Mouse (Mus musculus) spleen, adult 2 months (tissue): ENCODE measurements around the gene Hist1h1t. TPM values are rescaled to one million over a fixed set of nuclear protein-coding genes. Genes with fewer than 3 reads are reported as not detected.

Source experiments
- DNase-seq, 2 experiments: peaks; one replicate each; pipeline versions ENCODE4 v3.0.0 to v3.0.0-alpha.2; 2012 to 2021; ENCODE audit warnings: low spot score in 2 of 2, low read depth in 1 of 2
- H3K27ac ChIP-seq: fragments of 200-500 bp; 2 replicates; pipeline ENCODE4 v1.5.1; 2012; ENCODE audit warnings: low read length, inconsistent platforms; ENCODE audit not compliant: insufficient read depth
- H3K27me3 ChIP-seq: fragments of 200-500 bp; 2 replicates; pipeline ENCODE4 v1.6.1; 2012; ENCODE audit warnings: mild to moderate bottlenecking, moderate library complexity, low read length, inconsistent platforms; ENCODE audit not compliant: control insufficient read depth, insufficient read depth
- H3K36me3 ChIP-seq: fragments of 200-500 bp; 2 replicates; pipeline ENCODE4 v1.6.1; 2012; ENCODE audit warnings: mild to moderate bottlenecking, low read length, inconsistent platforms; ENCODE audit not compliant: control insufficient read depth, insufficient read depth
- H3K4me1 ChIP-seq: fragments of 200-500 bp; 2 replicates; pipeline ENCODE4 v1.6.1; 2011; ENCODE audit warnings: inconsistent platforms; ENCODE audit not compliant: control insufficient read depth, insufficient read depth, insufficient read length
- H3K4me3 ChIP-seq: fragments of 200-500 bp; 2 replicates; pipeline ENCODE4 v1.5.1; 2011; ENCODE audit warnings: mild to moderate bottlenecking, inconsistent platforms; ENCODE audit not compliant: insufficient read depth, insufficient read length; ENCODE audit errors: extremely low read depth
- CTCF ChIP-seq: fragments of 200-500 bp; IDR thresholded peaks from 2 replicates; pipeline ENCODE4 v1.5.1; 2011; ENCODE audit warnings: mild to moderate bottlenecking, inconsistent platforms; ENCODE audit not compliant: insufficient read depth, insufficient read length, insufficient replicate concordance; ENCODE audit errors: extremely low read depth
- POLR2A ChIP-seq: fragments of 200-500 bp; IDR thresholded peaks from 2 replicates; pipeline ENCODE4 v1.6.1; 2011; ENCODE audit warnings: low read depth, low read length, inconsistent platforms
- WGBS: fragments of 180-500 bp; shearing (Covaris S2); methylation state at CpG from one replicate; pipeline ENCODE4 v1.1.7; 2018; 5-methylcytosine and 5-hydroxymethylcytosine counted together
- polyA plus RNA-seq: library from polyadenylated mRNA; depleted of rRNA; stranded (reverse); fragments of >200 nt; gene quantifications from 2 replicates; pipeline ENCODE4 v1.2.3, GENCODE M21; 2012

The Hist1h1t gene
- polyA plus RNA-seq, 1 experiment, result not detected

DNA sequence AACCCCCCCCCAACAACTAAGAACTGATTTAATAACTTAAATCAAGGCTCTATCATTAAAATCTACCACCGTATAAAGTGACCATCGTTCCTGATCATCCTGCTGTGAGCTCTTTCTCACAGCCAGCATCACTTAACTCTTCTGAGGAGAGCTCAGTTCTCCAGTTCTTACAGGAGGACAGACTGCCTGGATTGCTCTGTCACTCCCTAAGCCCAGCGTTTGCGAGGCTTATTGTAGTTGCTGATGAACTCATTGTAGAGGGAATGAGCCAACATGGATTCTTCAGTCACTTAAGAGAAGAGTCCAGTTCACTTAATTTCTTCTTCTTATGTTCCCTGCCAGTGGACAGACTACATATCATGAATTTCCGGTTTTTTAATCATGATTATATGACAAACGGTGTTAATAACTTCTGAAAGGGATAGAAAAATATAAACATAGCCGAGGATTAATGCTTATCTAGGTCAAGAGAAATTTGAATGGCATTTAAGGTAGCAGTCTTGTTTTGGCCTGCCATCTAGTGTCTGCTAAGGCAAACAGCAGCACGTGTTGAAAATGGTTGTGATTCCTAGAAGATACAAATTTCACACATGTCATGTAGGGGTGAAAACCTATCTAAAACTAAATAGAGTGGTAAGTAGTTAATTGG lies 36.7 kb downstream of the Hist1h1t start:
- DNase-seq, result peak in 1 of 2 experiments; percentile 36
- H3K27me3 ChIP-seq, result no peaks in the 10 kb centered on the region
- no peaks in the 10 kb centered on the region for H3K36me3 ChIP-seq
- peak; percentile 38; the same call in 1 of the 2 replicates for TF ChIP-seq CTCF
- TF ChIP-seq POLR2A, result no peak
- 32% methylated on average over 8 of the region's 8 CpGs for WGBS
- H3K4me1 ChIP-seq, result no peaks in the 10 kb centered on the region; the same call in 1 of the 2 replicates
- no peak overlapping the region for H3K4me3 ChIP-seq
- no peak overlapping the region for H3K27ac ChIP-seq

DNA sequence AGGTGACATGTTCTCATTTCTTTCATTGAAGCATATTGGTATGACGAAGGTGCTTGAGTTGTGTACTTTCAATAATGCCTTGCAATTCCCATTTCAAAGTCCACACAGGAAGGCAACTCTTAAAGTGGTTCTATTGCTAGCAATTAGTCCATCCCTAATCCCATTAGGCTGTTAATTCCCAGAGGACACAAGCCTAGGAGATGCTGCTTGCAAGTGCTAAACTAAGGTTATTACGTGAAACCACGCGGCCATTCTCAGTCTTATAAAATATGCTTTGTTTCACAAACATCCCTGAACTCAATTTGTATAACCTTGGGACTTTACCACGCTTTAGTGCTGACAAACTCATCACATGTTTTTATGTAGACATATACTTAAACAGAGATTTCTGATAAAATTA lies 41.5 kb downstream of the Hist1h1t start:
- H3K36me3 ChIP-seq, result no peaks in the 10 kb centered on the region; the same call in 1 of the 2 replicates
- no peak overlapping the region for H3K27ac ChIP-seq
- no peaks in the 10 kb centered on the region for H3K27me3 ChIP-seq
- TF ChIP-seq POLR2A (no peak), CTCF (no peak)
- H3K4me3 ChIP-seq, result no peak overlapping the region
- H3K4me1 ChIP-seq, result no peaks in the 10 kb centered on the region
- DNase-seq, result no peak
- WGBS, result 94% methylated on average over 5 of the region's 5 CpGs

DNA sequence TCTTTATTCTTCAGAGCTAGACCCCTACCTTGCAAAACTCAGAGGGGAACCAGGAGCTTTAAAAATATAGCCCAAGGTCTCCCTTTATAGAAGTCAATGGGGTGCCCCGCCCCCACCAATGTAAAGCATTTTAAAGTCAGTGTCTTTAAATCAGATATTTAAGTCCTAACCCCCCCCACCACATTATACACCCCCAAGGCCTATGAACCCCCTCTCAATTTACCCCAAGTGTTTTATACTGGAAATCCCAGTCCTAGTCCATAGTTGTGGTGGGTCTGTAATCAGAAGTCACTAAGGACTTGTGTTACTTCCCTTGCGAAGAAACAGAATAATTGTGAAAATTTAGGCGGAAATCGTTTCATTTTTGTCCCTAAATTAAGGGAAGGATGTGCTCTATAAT lies 42.4 kb downstream of the Hist1h1t start:
- Histone ChIP-seq H3K27ac (peak overlapping the region; percentile 98; the same call in 1 of the 2 replicates), H3K4me3 (0 out of 2 replicates have a peak overlapping the region, but pooled peaks have one; percentile 67), H3K27me3 (no peaks in the 10 kb centered on the region), H3K36me3 (no peaks in the 10 kb centered on the region; the same call in 1 of the 2 replicates), H3K4me1 (no peaks in the 10 kb centered on the region)
- DNase-seq, result no peak
- TF ChIP-seq CTCF, result no peak
- TF ChIP-seq POLR2A, result no peak
- WGBS, result 29% methylated on average over 4 of the region's 4 CpGs

DNA sequence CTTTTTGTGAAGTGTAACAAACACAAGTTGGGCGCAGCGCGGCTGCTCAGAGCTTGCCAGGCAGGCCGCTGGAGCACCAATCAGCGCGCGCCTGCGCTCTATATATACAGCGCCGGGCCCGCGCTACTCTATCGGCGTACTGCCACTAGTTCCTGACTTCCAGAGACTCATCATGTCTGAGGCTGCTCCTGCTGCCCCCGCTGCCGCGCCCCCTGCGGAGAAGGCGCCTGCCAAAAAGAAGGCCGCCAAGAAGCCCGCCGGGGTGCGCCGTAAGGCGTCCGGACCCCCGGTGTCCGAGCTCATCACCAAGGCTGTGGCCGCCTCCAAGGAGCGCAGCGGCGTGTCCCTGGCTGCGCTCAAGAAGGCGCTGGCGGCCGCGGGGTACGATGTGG lies 43.1 kb downstream of the Hist1h1t start, which contains the start of gene Hist1h1c:
TSS of gene Hist1h1c (plus strand) at position 132 of the 392 bp plus-strand sequence.
- WGBS, result under 1% methylated on average over 37 of the region's 38 CpGs
- DNase-seq, result peak; percentile 89 to 90
- Histone ChIP-seq H3K27me3 (no peaks in the 10 kb centered on the region), H3K27ac (peak within 1 kb of the TSS; percentile 98), H3K4me1 (no peaks in the 10 kb centered on the region), H3K4me3 (peak within 1 kb of the TSS; percentile 67), H3K36me3 (no peaks in the 10 kb centered on the region; the same call in 1 of the 2 replicates)
- TF ChIP-seq POLR2A (peak; percentile 99), CTCF (no peak)

- TF ChIP-seq POLR2A, result peak; percentile 89
- TF ChIP-seq CTCF, result no peak
- Histone ChIP-seq H3K4me1 (no peaks in the 10 kb centered on the region), H3K27ac (peak overlapping the region; percentile 98), H3K4me3 (peak overlapping the region; percentile 67), H3K36me3 (no peaks in the 10 kb centered on the region; the same call in 1 of the 2 replicates), H3K27me3 (no peaks in the 10 kb centered on the region)
- under 1% methylated on average over 39 of the region's 39 CpGs for WGBS
- DNase-seq, result peak; percentile 90 to 91
These were observed 43.7 kb downstream of the Hist1h1t start for GRCm38 (mm10) chr13:23739069-23739921.

DNA sequence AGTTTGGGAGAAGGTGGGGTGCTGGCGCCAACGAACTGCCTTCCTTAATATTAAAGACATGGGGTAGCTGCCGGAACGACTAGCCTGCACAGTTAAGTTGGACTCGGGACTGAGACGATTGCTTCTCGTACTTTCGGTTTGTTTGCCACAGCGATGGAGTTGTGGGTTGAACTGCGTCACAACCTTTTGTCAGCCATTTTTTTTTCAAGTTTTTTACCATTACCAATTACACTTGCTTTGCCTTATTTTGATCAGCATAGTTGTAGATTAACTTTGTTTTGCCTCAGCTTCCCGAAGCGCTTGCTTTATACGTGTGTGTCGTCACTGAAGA lies 44.3 kb downstream of the Hist1h1t start:
- Histone ChIP-seq H3K27ac (peak overlapping the region; percentile 98), H3K27me3 (no peaks in the 10 kb centered on the region), H3K4me1 (no peaks in the 10 kb centered on the region; the same call in 1 of the 2 replicates), H3K36me3 (no peaks in the 10 kb centered on the region; the same call in 1 of the 2 replicates), H3K4me3 (peak overlapping the region; percentile 67)
- no peak for TF ChIP-seq CTCF
- peak; percentile 33 for TF ChIP-seq POLR2A
- under 1% methylated on average over 14 of the region's 14 CpGs for WGBS
- peak in 1 of 2 experiments; percentile 88 for DNase-seq

- peak overlapping the region; percentile 67 for H3K4me3 ChIP-seq
- WGBS, result 28% methylated on average over 13 of the region's 13 CpGs
These were observed 44.7 kb downstream of the Hist1h1t start for GRCm38 (mm10) chr13:23740256-23740840.

More at GRCm38 (mm10) chr13:23740256-23740840, 44.7 kb downstream of the Hist1h1t start:
- H3K27me3 ChIP-seq, result no peaks in the 10 kb centered on the region
- H3K27ac ChIP-seq, result peak overlapping the region; percentile 98
- TF ChIP-seq POLR2A, result no peak
- no peak for TF ChIP-seq CTCF
- H3K36me3 ChIP-seq, result no peaks in the 10 kb centered on the region; the same call in 1 of the 2 replicates
- H3K4me1 ChIP-seq, result no peaks in the 10 kb centered on the region; the same call in 1 of the 2 replicates
- no peak for DNase-seq
